Mouse (Mus musculus) hindbrain, embryonic 15.5 days (tissue): Measurements from ENCODE around the gene Cdk1. TPM values are rescaled to one million over a fixed set of nuclear protein-coding genes. Genes with fewer than 3 reads are reported as not detected.
"Not testable (repeated sequence)": the region's sequence is repeated elsewhere in the genome, so short reads cannot be mapped to it uniquely, and the experiment has no call there.

ENCODE experiments used
- ATAC-seq: fragments of 200-750 bp; cut with Nextera tagmentation; 2 replicates; pipeline ENCODE4 v1.8.0; 2017; ENCODE audit warnings: low read depth, moderate number of reproducible peaks, moderate TSS enrichment; ENCODE audit not compliant: low FRiP score
- H3K27ac ChIP-seq: fragments of 300-500 bp; sonication (generic); replicated peaks from 2 replicates; pipeline ENCODE4 v1.5.1; 2015; ENCODE audit warnings: mild to moderate bottlenecking, inconsistent platforms
- H3K27me3 ChIP-seq: fragments of 300-500 bp; sonication (generic); 2 replicates; pipeline ENCODE4 v1.6.1; 2015; ENCODE audit warnings: control low read depth, inconsistent platforms
- H3K36me3 ChIP-seq: fragments of 300-500 bp; sonication (generic); 2 replicates; pipeline ENCODE4 v1.6.1; 2015; ENCODE audit warnings: control low read depth, inconsistent platforms
- H3K4me1 ChIP-seq: fragments of 300-500 bp; sonication (generic); replicated peaks from 2 replicates; pipeline ENCODE4 v1.6.1; 2015; ENCODE audit warnings: control low read depth, inconsistent platforms
- H3K4me2 ChIP-seq: fragments of 300-500 bp; sonication (generic); 2 replicates; pipeline ENCODE4 v1.6.1; 2015; ENCODE audit warnings: moderate library complexity, mild to moderate bottlenecking, inconsistent platforms
- H3K4me3 ChIP-seq: fragments of 300-500 bp; sonication (generic); 2 replicates; pipeline ENCODE4 v1.5.1; 2015; ENCODE audit warnings: mild to moderate bottlenecking, inconsistent platforms
- H3K9ac ChIP-seq: fragments of 300-500 bp; sonication (generic); 2 replicates; pipeline ENCODE4 v1.6.1; 2015; ENCODE audit warnings: inconsistent platforms
- H3K9me3 ChIP-seq: fragments of 300-500 bp; sonication (generic); 2 replicates; pipeline ENCODE4 v1.6.1; 2016; ENCODE audit warnings: control low read depth, inconsistent platforms
- WGBS: fragments of 180-500 bp; shearing (Covaris S2); methylation state at CpG from one replicate; pipeline ENCODE4 v1.1.7; 2015; 5-methylcytosine and 5-hydroxymethylcytosine counted together
- polyA plus RNA-seq: library from polyadenylated mRNA; unstranded; fragments of >200 nt; fragmentation: Nextera tagmentation; extraction: Ambion mirVana; gene quantifications from 2 replicates; pipeline ENCODE4 v1.2.1, GENCODE M21; 2015

Cdk1 gene
- polyA plus RNA-seq, 1 experiment from 2014 or later = 77.9 TPM

GRCm38 (mm10) chr10:69372061-69372460, 19.3 kb upstream of the Cdk1 start:
- 90% methylated on average over 14 of the region's 14 CpGs for WGBS

DNA sequence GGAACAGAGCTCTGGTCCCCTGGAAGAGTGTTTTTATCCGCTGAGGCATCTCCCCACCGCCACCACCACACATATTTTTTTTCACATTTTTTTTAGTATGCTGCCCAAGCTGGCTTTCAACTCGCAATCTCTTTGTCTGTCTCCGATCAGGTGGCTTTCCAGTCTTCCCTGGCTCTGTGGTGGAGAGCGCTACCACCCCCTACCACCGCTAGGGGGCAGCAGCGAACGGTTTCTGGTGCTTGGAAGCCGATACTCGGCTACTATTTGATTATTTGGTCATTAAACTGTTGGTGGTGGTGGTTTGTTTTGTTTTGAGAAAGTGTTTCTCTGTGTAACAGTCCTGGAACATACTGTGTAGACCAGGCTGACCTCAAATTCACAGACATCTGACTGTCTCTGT, 18.7 kb upstream of the Cdk1 start:
- ATAC-seq = no peak
- H3K4me3 ChIP-seq = no peak overlapping the region
- H3K9me3 ChIP-seq = no peaks in the 10 kb centered on the region
- 15% methylated on average over 10 of the region's 10 CpGs for WGBS
- H3K4me2 ChIP-seq = no peak overlapping the region
- H3K36me3 ChIP-seq = no peaks in the 10 kb centered on the region
- H3K9ac ChIP-seq = no peak overlapping the region
- no peak overlapping the region for H3K27ac ChIP-seq
- H3K4me1 ChIP-seq = no peaks in the 10 kb centered on the region
- no peaks in the 10 kb centered on the region for H3K27me3 ChIP-seq

More at GRCm38 (mm10) chr10:69372061-69372460, 19.3 kb upstream of the Cdk1 start:
- Histone ChIP-seq H3K27me3 (no peaks in the 10 kb centered on the region), H3K9me3 (no peaks in the 10 kb centered on the region), H3K4me3 (no peak overlapping the region), H3K4me2 (no peak overlapping the region), H3K36me3 (no peaks in the 10 kb centered on the region), H3K4me1 (no peaks in the 10 kb centered on the region), H3K27ac (no peak overlapping the region), H3K9ac (no peak overlapping the region)
- ATAC-seq = no peak

- Histone ChIP-seq H3K4me2 (no peak overlapping the region), H3K36me3 (no peaks in the 10 kb centered on the region), H3K27me3 (no peaks in the 10 kb centered on the region), H3K4me3 (no peak overlapping the region), H3K9me3 (no peaks in the 10 kb centered on the region), H3K27ac (no peak overlapping the region), H3K9ac (no peak overlapping the region), H3K4me1 (no peaks in the 10 kb centered on the region)
- ATAC-seq = no peak
- WGBS = 86% methylated on average over 6 of the region's 6 CpGs
These were observed 16.6 kb upstream of the Cdk1 start for GRCm38 (mm10) chr10:69369321-69369720.

GRCm38 (mm10) chr10:69366877-69367387, 14.2 kb upstream of the Cdk1 start:
- Histone ChIP-seq H3K9ac (no peak overlapping the region), H3K4me1 (no peaks in the 10 kb centered on the region), H3K4me2 (no peak overlapping the region), H3K4me3 (no peak overlapping the region), H3K27me3 (no peaks in the 10 kb centered on the region), H3K9me3 (no peaks in the 10 kb centered on the region), H3K36me3 (no peaks in the 10 kb centered on the region), H3K27ac (no peak overlapping the region)
- 75% methylated on average over 13 of the region's 13 CpGs for WGBS
- no peak for ATAC-seq

GRCm38 (mm10) chr10:69366208-69366607, 13.5 kb upstream of the Cdk1 start:
- 84% methylated on average over 11 of the region's 11 CpGs for WGBS
- Histone ChIP-seq H3K36me3 (no peaks in the 10 kb centered on the region), H3K4me2 (no peak overlapping the region), H3K27ac (no peak overlapping the region), H3K4me3 (no peak overlapping the region), H3K27me3 (no peaks in the 10 kb centered on the region), H3K9me3 (no peaks in the 10 kb centered on the region), H3K4me1 (no peaks in the 10 kb centered on the region), H3K9ac (no peak overlapping the region)
- no peak for ATAC-seq

DNA sequence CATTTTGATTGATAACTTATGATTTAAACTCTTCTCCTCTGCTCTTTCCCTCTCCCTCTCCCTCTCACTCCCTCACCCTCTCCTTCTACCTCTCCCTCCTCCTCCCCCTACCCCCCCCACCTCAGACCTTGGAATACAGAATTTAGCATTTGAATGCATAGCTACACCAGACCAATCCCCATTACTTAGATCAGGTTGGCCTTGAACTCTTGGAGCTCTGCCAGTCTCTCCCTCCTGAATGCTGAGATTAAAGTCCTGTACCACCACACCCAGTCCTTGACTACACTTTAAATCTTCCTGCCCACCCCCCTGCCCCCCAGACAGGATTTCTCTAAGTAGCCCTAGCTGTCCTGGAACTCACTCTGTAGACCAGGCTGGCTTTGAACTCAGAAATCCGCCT, 6.9 kb upstream of the Cdk1 start:
- WGBS = 86% methylated on average over 1 of the region's 1 CpGs
- no peak for ATAC-seq

DNA sequence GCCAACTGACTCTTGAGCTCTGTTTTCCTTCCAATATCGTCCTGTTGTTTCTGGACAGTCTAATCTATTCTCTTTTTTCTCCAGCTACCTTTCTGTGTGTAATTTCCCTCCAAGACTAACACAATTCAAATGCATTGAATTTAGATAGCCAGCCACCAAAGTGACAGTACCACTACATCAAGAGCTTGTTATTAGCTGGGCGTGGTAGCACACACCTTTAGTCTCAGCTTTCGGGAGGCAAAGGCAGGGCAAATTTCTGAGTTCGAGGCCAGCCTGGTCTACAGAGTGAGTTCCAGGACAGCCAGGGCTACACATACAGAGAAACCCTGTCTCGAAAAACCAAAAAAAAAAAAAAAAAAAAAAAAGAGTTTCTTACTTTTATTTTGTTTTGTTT, 345 bp upstream of the Cdk1 start:
- not testable (repeated sequence) for H3K9me3 ChIP-seq, H3K27me3 ChIP-seq, H3K9ac ChIP-seq, H3K27ac ChIP-seq, H3K36me3 ChIP-seq, ATAC-seq
- 44% methylated on average over 5 of the region's 5 CpGs for WGBS
- H3K4me1 ChIP-seq = peaks cover 13% of the 10 kb centered on the region
- H3K4me3 ChIP-seq = peak overlapping the region; percentile 53
- peak overlapping the region; percentile 97 for H3K4me2 ChIP-seq

More for the DNA sequence above, 6.9 kb upstream of the Cdk1 start:
- Histone ChIP-seq H3K4me1 (no peaks in the 10 kb centered on the region), H3K4me2 (no peak overlapping the region), H3K27me3 (no peaks in the 10 kb centered on the region), H3K9me3 (no peaks in the 10 kb centered on the region), H3K27ac (no peak overlapping the region), H3K4me3 (no peak overlapping the region), H3K36me3 (no peaks in the 10 kb centered on the region), H3K9ac (no peak overlapping the region)

DNA sequence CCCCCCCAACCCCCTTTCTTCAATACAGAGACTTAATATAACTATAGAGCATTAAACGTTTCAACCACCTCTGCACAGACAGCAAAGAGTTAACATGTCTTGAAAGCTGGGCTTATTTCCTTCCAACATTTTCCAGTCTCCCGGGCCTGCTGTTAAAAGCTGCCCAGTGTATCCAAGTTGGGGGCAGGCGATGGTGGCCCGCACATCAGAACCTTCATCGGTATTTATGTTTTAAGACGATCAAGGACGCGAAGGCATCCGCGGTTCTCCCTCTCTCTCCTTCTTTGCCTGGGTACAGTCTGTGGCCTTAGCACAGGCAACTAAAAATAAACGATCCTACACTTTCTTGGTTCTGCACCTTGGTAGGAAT, 911 bp downstream of the Cdk1 start:
- H3K36me3 ChIP-seq = no peaks in the 10 kb centered on the region
- H3K27ac ChIP-seq = peak overlapping the region; percentile 64

GRCm38 (mm10) chr10:69351071-69351841, 1.5 kb downstream of the Cdk1 start:
- H3K27me3 ChIP-seq = no peaks in the 10 kb centered on the region
- peak overlapping the region; percentile 53 for H3K4me3 ChIP-seq
- 28% methylated on average over 12 of the region's 12 CpGs for WGBS
- H3K36me3 ChIP-seq = no peaks in the 10 kb centered on the region
- H3K4me2 ChIP-seq = peak overlapping the region; percentile 97
- no peaks in the 10 kb centered on the region for H3K9me3 ChIP-seq
- peaks cover 13% of the 10 kb centered on the region for H3K4me1 ChIP-seq
- no peak overlapping the region for H3K9ac ChIP-seq
- ATAC-seq = no peak
- peak overlapping the region; percentile 17; the same call in 1 of the 2 replicates for H3K27ac ChIP-seq

More for the DNA sequence above, 911 bp downstream of the Cdk1 start:
- H3K27me3 ChIP-seq = no peaks in the 10 kb centered on the region
- no peaks in the 10 kb centered on the region for H3K9me3 ChIP-seq
- peaks cover 13% of the 10 kb centered on the region for H3K4me1 ChIP-seq
- ATAC-seq = no peak
- peak overlapping the region; percentile 97 for H3K4me2 ChIP-seq
- H3K9ac ChIP-seq = peak overlapping the region; percentile 39
- under 1% methylated on average over 11 of the region's 11 CpGs for WGBS
- H3K4me3 ChIP-seq = peak overlapping the region; percentile 53

- no peak for ATAC-seq
- 65% methylated on average over 8 of the region's 8 CpGs for WGBS
- Histone ChIP-seq H3K4me2 (no peak overlapping the region), H3K27me3 (no peaks in the 10 kb centered on the region), H3K27ac (no peak overlapping the region), H3K36me3 (no peaks in the 10 kb centered on the region), H3K9ac (no peak overlapping the region), H3K9me3 (no peaks in the 10 kb centered on the region), H3K4me3 (no peak overlapping the region), H3K4me1 (peaks cover 13% of the 10 kb centered on the region)
These were observed 4.5 kb downstream of the Cdk1 start for GRCm38 (mm10) chr10:69348206-69348605.

DNA sequence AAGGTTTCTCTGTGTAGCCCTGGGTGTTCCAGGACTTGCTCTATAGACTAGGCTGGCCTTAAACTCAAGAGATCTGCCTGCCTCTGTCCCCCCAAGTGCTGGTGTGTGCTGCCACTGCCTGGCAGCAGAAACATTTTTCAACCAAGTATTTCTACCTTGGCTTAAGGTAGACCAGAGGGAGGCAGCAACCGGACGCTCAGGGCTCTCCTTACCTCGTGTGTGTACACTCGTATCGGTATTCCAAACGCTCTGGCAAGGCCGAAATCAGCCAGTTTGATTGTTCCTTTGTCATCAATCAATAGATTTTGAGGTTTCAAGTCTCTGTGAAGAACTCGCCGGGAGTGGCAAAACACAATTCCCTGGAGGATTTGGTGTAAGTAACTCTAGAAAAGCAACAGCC, 10.4 kb downstream of the Cdk1 start:
- H3K4me3 ChIP-seq = no peak overlapping the region
- no peaks in the 10 kb centered on the region; the same call in 1 of the 2 replicates for H3K36me3 ChIP-seq
- no peaks in the 10 kb centered on the region for H3K27me3 ChIP-seq
- H3K4me2 ChIP-seq = no peak overlapping the region
- ATAC-seq = no peak
- no peak overlapping the region for H3K9ac ChIP-seq
- H3K27ac ChIP-seq = no peak overlapping the region
- WGBS = 89% methylated on average over 9 of the region's 9 CpGs
- H3K9me3 ChIP-seq = no peaks in the 10 kb centered on the region
- H3K4me1 ChIP-seq = no peaks in the 10 kb centered on the region

GRCm38 (mm10) chr10:69341570-69342227, 11.0 kb downstream of the Cdk1 start:
- no peaks in the 10 kb centered on the region for H3K4me1 ChIP-seq
- 68% methylated on average over 6 of the region's 6 CpGs for WGBS
- no peak overlapping the region for H3K9ac ChIP-seq
- H3K27me3 ChIP-seq = no peaks in the 10 kb centered on the region
- no peaks in the 10 kb centered on the region for H3K9me3 ChIP-seq
- H3K4me2 ChIP-seq = no peak overlapping the region
- H3K27ac ChIP-seq = no peak overlapping the region
- no peak overlapping the region for H3K4me3 ChIP-seq
- no peaks in the 10 kb centered on the region; the same call in 1 of the 2 replicates for H3K36me3 ChIP-seq
- ATAC-seq = no peak
